Mouse (Mus musculus) liver, embryonic 12.5 days (tissue): ENCODE results near the gene Pou5f2. TPM values are rescaled to one million over a fixed set of nuclear protein-coding genes. Genes with fewer than 3 reads are reported as not detected.
A peak's percentile ranks its signal among the peaks of the same experiment; 100 is the strongest.

Experiments
- ATAC-seq: fragments of 200-750 bp; cut with Nextera tagmentation; 2 replicates; pipeline ENCODE4 v1.8.0; 2017; ENCODE audit warnings: moderate number of reproducible peaks, mild to moderate bottlenecking, moderate library complexity
- H3K27ac ChIP-seq: fragments of 300-500 bp; sonication (generic); 2 replicates; pipeline ENCODE4 v1.5.1; 2016; ENCODE audit warnings: mild to moderate bottlenecking
- H3K27me3 ChIP-seq: fragments of 300-500 bp; sonication (generic); replicated peaks from 2 replicates; pipeline ENCODE4 v1.6.1; 2016; ENCODE audit warnings: mild to moderate bottlenecking, moderate library complexity
- H3K36me3 ChIP-seq: fragments of 300-500 bp; sonication (generic); 2 replicates; pipeline ENCODE4 v1.6.1; 2016; ENCODE audit warnings: mild to moderate bottlenecking, moderate library complexity
- H3K4me1 ChIP-seq: fragments of 300-500 bp; sonication (generic); 2 replicates; pipeline ENCODE4 v1.6.1; 2016
- H3K4me2 ChIP-seq: fragments of 300-500 bp; sonication (generic); 2 replicates; pipeline ENCODE4 v1.6.1; 2016; ENCODE audit warnings: mild to moderate bottlenecking, moderate library complexity
- H3K4me3 ChIP-seq: fragments of 300-500 bp; sonication (generic); 2 replicates; pipeline ENCODE4 v1.5.1; 2016; ENCODE audit warnings: mild to moderate bottlenecking, moderate library complexity
- H3K9ac ChIP-seq: fragments of 300-500 bp; sonication (generic); 2 replicates; pipeline ENCODE4 v1.6.1; 2016; ENCODE audit warnings: mild to moderate bottlenecking, moderate library complexity
- H3K9me3 ChIP-seq: fragments of 300-500 bp; sonication (generic); replicated peaks from 2 replicates; pipeline ENCODE4 v1.6.1; 2016; ENCODE audit warnings: mild to moderate bottlenecking, moderate library complexity
- WGBS: fragments of 180-500 bp; shearing (Covaris S2); methylation state at CpG from one replicate; pipeline ENCODE4 v1.1.7; 2016; ENCODE audit not compliant: insufficient replicate concordance; 5-methylcytosine and 5-hydroxymethylcytosine counted together
- polyA plus RNA-seq: library from polyadenylated mRNA; unstranded; fragments of >200 nt; fragmentation: Nextera tagmentation; extraction: Ambion mirVana; gene quantifications from 2 replicates; pipeline ENCODE4 v1.2.1, GENCODE M21; 2016

Gene Pou5f2
- 0.54 and 0.71 TPM in 2 replicates for polyA plus RNA-seq

DNA sequence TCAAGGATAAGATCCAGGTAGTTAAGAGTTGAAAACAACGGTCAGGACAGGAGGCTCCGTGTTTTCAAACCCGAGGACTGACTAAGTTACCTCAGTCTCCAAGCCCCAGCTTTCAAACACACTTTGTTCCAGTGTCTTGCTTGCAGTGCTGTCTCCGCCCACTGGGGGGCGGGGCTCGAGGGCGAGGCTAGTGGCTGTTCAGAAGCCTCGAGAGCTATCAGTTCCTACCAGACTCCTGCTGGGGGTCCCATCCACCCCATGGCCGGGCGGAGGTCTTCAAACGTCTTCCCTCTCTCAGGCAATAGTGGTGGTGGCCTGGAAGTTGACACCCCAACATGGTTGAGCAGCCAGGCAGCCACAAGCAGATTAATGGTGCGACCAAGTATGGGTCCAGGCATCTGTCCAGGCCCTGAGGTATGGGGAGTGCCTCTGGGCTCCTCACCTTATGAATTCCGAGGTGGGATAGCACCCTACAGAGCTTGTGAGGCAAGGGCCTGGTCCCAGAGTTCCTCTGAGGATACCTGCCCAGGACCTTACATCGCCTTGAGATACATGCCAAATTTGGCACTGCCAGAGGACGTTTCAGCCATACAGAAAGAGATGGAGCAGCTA is at the start of gene Pou5f2:
Gene Pou5f2 (plus strand): TSS at position 220 of the 612 bp plus-strand sequence.
- H3K27ac ChIP-seq: no peak within 1 kb of the TSS
- no peaks in the 10 kb centered on the region for H3K9me3 ChIP-seq
- H3K4me1 ChIP-seq: peaks cover 10% of the 10 kb centered on the region
- H3K9ac ChIP-seq: no peak within 1 kb of the TSS
- H3K36me3 ChIP-seq: no peaks in the 10 kb centered on the region
- peak within 1 kb of the TSS; percentile 25; the same call in 1 of the 2 replicates for H3K4me2 ChIP-seq
- ATAC-seq: peak; percentile 76
- 33% methylated on average over 15 of the region's 15 CpGs for WGBS
- H3K4me3 ChIP-seq: no peak within 1 kb of the TSS
- no peaks in the 10 kb centered on the region for H3K27me3 ChIP-seq

DNA sequence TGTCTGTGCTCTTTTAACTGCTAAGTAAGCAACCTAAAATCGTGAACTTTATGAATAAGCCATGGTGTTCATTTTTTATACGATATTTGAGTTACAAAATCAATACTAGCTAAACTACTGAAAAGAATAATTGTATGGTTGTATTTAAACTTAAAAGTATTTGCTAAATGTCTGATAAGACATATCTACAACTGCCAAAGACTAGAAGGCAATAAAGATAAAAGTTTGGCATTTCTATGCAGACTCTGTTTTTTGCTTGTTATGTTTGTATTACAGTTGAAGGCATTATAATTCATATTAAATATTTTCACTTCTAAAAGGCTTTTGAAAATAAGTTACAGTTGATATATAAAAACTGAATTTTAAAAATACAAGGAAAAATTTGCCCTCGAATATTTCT is 48.5 kb upstream of the Pou5f2 start:
- no peaks in the 10 kb centered on the region for H3K27me3 ChIP-seq
- no peak overlapping the region for H3K4me3 ChIP-seq
- no peak overlapping the region for H3K4me2 ChIP-seq
- no peak for ATAC-seq
- no peak overlapping the region for H3K9ac ChIP-seq
- no peak overlapping the region for H3K27ac ChIP-seq
- no peaks in the 10 kb centered on the region for H3K36me3 ChIP-seq
- 64% methylated on average over 3 of the region's 3 CpGs for WGBS
- H3K4me1 ChIP-seq: no peaks in the 10 kb centered on the region
- H3K9me3 ChIP-seq: no peaks in the 10 kb centered on the region

DNA sequence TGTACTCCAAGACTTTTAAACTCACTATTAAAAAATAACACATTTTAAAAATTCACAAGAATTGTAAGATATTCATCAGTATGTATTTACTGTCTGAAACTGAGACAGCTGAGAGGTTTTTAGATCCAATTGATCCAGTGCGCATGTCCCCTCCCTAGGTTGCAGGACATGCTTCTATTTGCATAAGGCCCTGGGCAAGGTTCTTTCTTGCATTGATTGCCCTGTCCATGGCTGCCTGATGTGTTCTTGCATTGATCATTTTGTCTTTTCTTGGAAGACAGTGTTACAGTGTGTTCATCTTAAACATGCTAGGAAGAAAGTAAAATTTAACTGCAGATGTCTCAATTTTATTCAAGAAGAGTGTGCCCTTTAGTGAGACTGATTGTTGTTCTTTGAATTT is 47.6 kb upstream of the Pou5f2 start:
- H3K4me2 ChIP-seq: no peak overlapping the region
- no peaks in the 10 kb centered on the region for H3K27me3 ChIP-seq
- ATAC-seq: no peak
- H3K9me3 ChIP-seq: no peaks in the 10 kb centered on the region
- H3K9ac ChIP-seq: no peak overlapping the region
- H3K4me3 ChIP-seq: no peak overlapping the region
- no peaks in the 10 kb centered on the region for H3K36me3 ChIP-seq
- WGBS: 84% methylated on average over 1 of the region's 1 CpGs
- no peak overlapping the region for H3K27ac ChIP-seq
- H3K4me1 ChIP-seq: no peaks in the 10 kb centered on the region

DNA sequence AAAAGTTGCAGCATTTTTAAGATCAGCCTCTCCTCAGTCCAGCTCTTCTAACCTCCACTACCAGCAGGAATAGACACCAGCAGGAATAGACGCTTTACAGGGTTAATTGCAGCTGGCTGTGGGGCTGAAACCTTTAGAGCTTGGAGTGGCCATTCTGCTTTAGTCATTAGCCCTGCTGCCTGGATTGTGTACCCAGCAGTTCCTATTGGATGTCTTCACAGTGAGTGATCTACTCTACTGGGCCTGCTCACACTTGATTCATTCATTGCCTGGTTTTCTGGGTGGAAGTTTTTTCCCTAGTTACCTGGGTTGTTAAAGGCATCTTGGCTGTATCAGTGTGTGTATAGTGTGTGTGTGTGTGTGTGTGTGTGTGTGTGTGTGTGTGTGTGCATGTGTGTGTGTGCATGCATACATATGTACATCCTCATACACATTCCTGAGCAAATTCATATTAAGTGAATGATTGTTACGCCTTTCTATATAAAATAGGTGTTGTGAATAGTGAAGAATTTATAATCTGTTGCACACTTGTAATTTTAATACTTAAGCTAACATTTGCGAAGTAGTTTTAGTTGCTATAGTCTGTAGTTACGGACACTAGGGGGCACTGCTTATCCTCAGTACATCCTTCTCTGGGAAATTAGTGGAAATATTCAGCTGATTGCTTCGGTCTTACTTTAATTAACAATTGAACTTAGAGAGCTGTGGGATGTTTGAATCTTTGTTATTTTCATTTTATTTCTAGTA is 42.4 kb upstream of the Pou5f2 start:
- Histone ChIP-seq H3K9me3 (no peaks in the 10 kb centered on the region), H3K9ac (no peak overlapping the region), H3K36me3 (no peaks in the 10 kb centered on the region), H3K27ac (no peak overlapping the region), H3K4me1 (no peaks in the 10 kb centered on the region), H3K4me2 (no peak overlapping the region), H3K4me3 (no peak overlapping the region), H3K27me3 (no peaks in the 10 kb centered on the region)
- 22% methylated on average over 5 of the region's 5 CpGs for WGBS
- ATAC-seq: no peak

DNA sequence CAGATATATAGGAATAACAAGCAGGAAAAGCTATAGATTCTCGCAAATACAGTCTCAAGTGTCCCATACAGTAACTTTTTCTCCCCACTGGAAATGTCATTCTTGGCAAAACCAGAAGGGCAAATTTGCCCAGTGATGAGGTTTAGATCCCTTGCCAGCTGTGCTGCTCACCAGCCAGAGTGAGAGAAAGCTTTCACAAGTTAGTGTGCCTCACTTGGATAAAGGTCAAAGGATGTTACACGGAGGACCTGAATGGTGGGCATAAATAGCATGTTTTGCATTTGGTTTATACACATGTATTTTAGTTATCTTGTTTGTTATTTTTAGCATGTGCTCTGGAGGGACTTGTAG is 41.9 kb upstream of the Pou5f2 start:
- H3K27ac ChIP-seq: no peak overlapping the region
- no peak overlapping the region for H3K9ac ChIP-seq
- ATAC-seq: no peak
- no peaks in the 10 kb centered on the region for H3K9me3 ChIP-seq
- no peaks in the 10 kb centered on the region for H3K27me3 ChIP-seq
- H3K4me2 ChIP-seq: no peak overlapping the region
- WGBS: 75% methylated on average over 2 of the region's 2 CpGs
- H3K4me1 ChIP-seq: no peaks in the 10 kb centered on the region
- no peak overlapping the region for H3K4me3 ChIP-seq
- no peaks in the 10 kb centered on the region for H3K36me3 ChIP-seq

DNA sequence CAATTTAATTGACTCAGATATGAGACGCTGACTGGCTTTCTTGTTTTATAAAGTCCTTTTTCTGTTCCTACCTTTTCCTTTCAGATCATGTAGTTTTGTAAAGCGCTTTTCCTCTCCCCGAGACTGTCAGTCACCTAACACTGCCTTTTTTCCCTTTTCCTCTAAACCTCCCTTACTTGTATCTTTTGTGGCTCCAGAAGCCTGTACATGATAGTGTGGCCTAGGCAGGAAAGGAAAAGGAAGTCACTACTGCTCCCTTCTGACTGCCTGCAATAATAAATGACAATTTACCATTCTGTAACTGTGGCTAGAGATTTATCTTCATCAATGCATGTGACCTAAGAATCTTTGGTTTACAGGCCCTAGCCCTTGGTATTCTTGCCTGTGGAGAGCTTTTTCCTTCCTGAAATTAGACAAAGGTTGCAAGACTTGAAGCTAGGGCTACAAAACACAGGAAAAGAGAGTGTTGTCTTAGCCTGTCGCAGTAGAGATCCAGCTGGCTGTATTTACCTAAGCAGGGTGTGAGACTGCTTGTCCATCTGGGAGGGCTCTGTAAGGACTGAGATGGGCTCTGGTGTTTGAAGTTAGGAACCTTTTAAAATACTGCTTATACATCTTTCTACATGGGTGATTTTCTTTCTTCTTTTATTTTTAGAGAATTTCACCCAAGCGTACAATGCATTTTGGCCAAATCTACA is 33.4 kb upstream of the Pou5f2 start:
- Histone ChIP-seq H3K27ac (no peak overlapping the region), H3K27me3 (no peaks in the 10 kb centered on the region), H3K4me3 (no peak overlapping the region), H3K9ac (no peak overlapping the region), H3K36me3 (no peaks in the 10 kb centered on the region), H3K4me2 (no peak overlapping the region), H3K9me3 (no peaks in the 10 kb centered on the region), H3K4me1 (no peaks in the 10 kb centered on the region)
- WGBS: 52% methylated on average over 5 of the region's 5 CpGs
- ATAC-seq: no peak

DNA sequence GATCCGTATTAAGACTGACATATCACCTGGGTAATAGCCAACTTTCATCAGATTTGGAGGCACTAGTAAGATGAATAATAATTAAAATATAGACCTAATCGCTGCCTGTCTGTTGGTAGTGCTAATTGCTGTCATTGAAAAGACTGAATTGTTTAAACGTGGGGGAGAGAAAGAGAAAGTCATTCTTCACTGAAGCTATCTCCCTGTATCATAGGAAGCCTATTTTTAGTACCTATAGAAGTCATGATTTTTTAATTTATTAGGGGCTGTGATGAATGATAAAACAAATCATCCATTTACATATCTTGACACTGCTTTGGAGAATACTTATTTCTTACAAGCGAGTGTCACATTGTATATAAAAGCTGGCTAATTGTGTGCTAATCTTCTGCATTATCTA is 20.1 kb upstream of the Pou5f2 start:
- no peaks in the 10 kb centered on the region for H3K9me3 ChIP-seq
- H3K27ac ChIP-seq: no peak overlapping the region
- no peaks in the 10 kb centered on the region for H3K4me1 ChIP-seq
- H3K4me2 ChIP-seq: no peak overlapping the region
- H3K36me3 ChIP-seq: no peaks in the 10 kb centered on the region
- no peaks in the 10 kb centered on the region for H3K27me3 ChIP-seq
- no peak overlapping the region for H3K9ac ChIP-seq
- H3K4me3 ChIP-seq: no peak overlapping the region
- ATAC-seq: no peak
- whole genome bisulfite sequencing: 71% methylated on average over 4 of the region's 4 CpGs

DNA sequence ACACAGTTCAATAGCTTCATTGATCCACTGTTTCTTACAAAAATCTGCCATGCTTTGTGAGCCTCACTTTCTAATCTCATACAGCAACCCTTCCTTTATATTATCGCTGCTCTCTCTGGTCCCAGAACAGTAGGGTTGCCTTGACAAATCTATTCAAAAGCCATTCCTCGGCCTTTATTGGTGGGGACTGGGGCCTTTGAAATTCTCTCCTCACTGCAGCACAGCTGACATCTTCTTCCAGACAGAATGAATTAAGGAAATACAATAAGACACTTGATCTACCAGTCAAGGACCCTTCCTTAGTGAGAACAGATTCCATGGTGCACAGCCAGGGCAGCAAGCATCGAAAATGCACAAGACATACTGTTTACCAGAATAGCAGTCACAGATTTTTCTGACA is 19.4 kb upstream of the Pou5f2 start:
- no peak overlapping the region for H3K4me2 ChIP-seq
- no peaks in the 10 kb centered on the region for H3K36me3 ChIP-seq
- ATAC-seq: no peak
- H3K9ac ChIP-seq: no peak overlapping the region
- H3K27ac ChIP-seq: no peak overlapping the region
- H3K4me1 ChIP-seq: no peaks in the 10 kb centered on the region
- H3K27me3 ChIP-seq: no peaks in the 10 kb centered on the region
- no peak overlapping the region for H3K4me3 ChIP-seq
- H3K9me3 ChIP-seq: no peaks in the 10 kb centered on the region
- WGBS: 59% methylated on average over 3 of the region's 3 CpGs

DNA sequence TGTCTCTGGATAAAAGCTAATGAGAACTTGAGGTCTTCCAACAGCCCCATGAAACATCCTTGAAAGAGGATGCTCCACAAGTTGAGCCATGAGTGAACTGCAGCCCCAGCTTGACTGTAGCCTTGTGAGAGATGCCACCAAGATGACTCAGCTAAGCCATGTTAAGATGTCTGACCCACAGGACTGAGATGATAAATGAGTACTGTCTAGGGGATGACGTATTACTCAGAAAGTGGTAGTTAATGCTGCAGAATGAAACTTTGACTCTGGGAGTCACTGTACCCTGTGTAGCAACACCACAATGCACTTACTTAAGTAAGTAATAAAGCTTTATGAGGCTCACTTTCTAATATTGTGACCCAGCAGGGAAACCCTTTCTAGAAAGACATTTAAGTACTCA is 14.5 kb upstream of the Pou5f2 start:
- no peak overlapping the region for H3K4me3 ChIP-seq
- no peaks in the 10 kb centered on the region for H3K4me1 ChIP-seq
- 68% methylated on average over 1 of the region's 1 CpGs for WGBS

DNA sequence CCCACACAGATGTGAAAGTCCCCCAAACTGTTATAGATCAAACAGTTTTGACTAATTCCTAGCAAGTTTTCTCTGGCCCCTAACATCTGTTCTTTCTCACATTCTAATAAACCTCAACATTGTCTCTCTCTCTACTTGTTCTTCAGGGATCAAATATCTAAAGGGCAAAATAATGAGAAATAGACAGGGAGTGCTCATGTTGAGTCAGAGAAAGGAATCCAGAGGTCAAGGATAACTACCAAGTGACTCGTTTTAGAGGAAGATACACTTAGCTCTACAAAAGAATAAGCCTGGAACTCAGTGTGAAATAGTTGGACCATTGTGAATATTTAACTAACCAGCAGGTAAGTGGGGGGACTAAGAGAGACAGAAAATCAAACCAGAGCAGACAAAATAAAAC is 8.1 kb downstream of the Pou5f2 start:
- WGBS: 54% methylated on average over 1 of the region's 1 CpGs
- Histone ChIP-seq H3K27me3 (no peaks in the 10 kb centered on the region), H3K4me2 (no peak overlapping the region), H3K27ac (no peak overlapping the region), H3K9ac (no peak overlapping the region), H3K9me3 (no peaks in the 10 kb centered on the region), H3K4me3 (no peak overlapping the region), H3K36me3 (no peaks in the 10 kb centered on the region), H3K4me1 (no peaks in the 10 kb centered on the region)
- no peak for ATAC-seq

More for the DNA sequence above, 14.5 kb upstream of the Pou5f2 start:
- H3K4me2 ChIP-seq: no peak overlapping the region
- no peak overlapping the region for H3K9ac ChIP-seq
- H3K9me3 ChIP-seq: no peaks in the 10 kb centered on the region
- no peak overlapping the region for H3K27ac ChIP-seq
- no peak for ATAC-seq
- no peaks in the 10 kb centered on the region for H3K27me3 ChIP-seq
- H3K36me3 ChIP-seq: no peaks in the 10 kb centered on the region

DNA sequence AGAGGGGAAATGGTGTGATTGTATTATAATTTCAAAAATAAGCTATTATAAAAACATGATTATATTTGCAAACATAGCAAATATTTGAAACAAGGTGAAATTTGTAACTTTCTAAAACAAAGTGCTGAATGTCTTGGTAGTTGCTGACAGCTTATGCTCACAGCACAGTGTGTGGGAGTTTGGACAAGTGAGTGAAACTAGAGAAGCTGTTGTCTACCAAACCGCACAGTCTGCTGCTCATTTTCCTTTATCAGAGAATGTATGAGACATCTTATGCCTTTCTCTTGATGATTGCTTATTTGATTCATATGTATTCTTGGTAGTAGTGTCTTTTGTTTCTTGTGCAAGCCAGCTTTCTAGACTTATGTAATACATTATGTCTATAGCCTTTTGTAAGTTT is 12.5 kb downstream of the Pou5f2 start:
- no peak for ATAC-seq
- Histone ChIP-seq H3K4me2 (no peak overlapping the region), H3K27me3 (no peaks in the 10 kb centered on the region), H3K4me1 (no peaks in the 10 kb centered on the region), H3K36me3 (no peaks in the 10 kb centered on the region), H3K4me3 (no peak overlapping the region), H3K27ac (no peak overlapping the region), H3K9me3 (no peaks in the 10 kb centered on the region), H3K9ac (no peak overlapping the region)
- 75% methylated on average over 1 of the region's 1 CpGs for WGBS

DNA sequence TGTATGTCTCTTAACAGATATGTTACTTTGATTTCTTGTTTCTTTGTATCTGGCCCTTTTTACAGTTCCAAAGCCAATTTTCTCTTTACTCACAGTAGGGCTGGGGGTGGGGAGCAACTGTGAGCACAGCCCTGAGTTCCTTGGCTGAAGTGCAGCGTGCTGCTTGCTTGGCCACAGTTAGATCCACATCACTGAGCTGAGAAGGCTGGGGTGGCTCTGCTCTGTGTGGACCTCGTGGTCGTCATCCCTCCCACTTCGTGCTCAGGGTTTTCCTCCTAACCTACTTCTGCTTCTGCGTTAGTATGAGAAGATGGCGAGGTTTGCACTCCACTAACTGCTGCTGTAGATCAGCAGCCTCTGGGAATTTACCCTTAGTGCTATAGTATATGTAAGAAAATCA is 18.5 kb downstream of the Pou5f2 start:
- no peak for ATAC-seq

More for the DNA sequence above, 18.5 kb downstream of the Pou5f2 start:
- no peaks in the 10 kb centered on the region for H3K4me1 ChIP-seq
- 41% methylated on average over 6 of the region's 6 CpGs for WGBS
- no peak overlapping the region for H3K9ac ChIP-seq
- H3K27me3 ChIP-seq: no peaks in the 10 kb centered on the region
- no peak overlapping the region for H3K4me3 ChIP-seq
- no peaks in the 10 kb centered on the region for H3K36me3 ChIP-seq
- H3K27ac ChIP-seq: no peak overlapping the region
- no peak overlapping the region for H3K4me2 ChIP-seq
- H3K9me3 ChIP-seq: no peaks in the 10 kb centered on the region
